Mouse (Mus musculus): ENCODE results near the gene Abhd16b. TPM values are rescaled to one million over a fixed set of nuclear protein-coding genes. Genes with fewer than 3 reads are reported as not detected.

The Abhd16b gene
- under 1 TPM in 1 of 2 experiments, not detected in 1; 0.15 TPM for polyA plus RNA-seq (2012; fragmentation: generic; extraction: Trizol)

GRCm38 (mm10) chr2:181493156-181493927 lies at the start of gene Abhd16b:
TSS of gene Abhd16b (plus strand) at chr2:181493206.

GRCm38 (mm10) chr2:181459153-181459672 lies 33.8 kb upstream of the Abhd16b start, which contains the start of gene Zbtb46:
TSS of gene Zbtb46 (minus strand) at chr2:181459426.

GRCm38 (mm10) chr2:181496831-181497547 lies 4.0 kb downstream of the Abhd16b start, which contains the start of gene Tpd52l2:
TSS of gene Tpd52l2 (plus strand) at chr2:181497142.

GRCm38 (mm10) chr2:181520118-181520935 lies 27.3 kb downstream of the Abhd16b start, which contains the start of gene Dnajc5:
TSS of gene Dnajc5 (plus strand) at chr2:181520485.

Other genes with a start within 250 kb of the Abhd16b start
- gene Gmeb2, start 205.2 kb upstream of the Abhd16b start, polyA plus RNA-seq (2012; fragmentation: generic; extraction: Trizol), result 1 to 10 TPM; 3.1 to 9.1 TPM
- under 1 TPM in 1 of 2 experiments, not detected in 1; 0.14 TPM for gene Stmn3, start 178.7 kb upstream of the Abhd16b start, polyA plus RNA-seq (2012; fragmentation: generic; extraction: Trizol)
- gene Rtel1, start 173.5 kb upstream of the Abhd16b start, polyA plus RNA-seq (2012; fragmentation: generic; extraction: Trizol), result 10 to 100 TPM; 29.8 to 40.9 TPM
- gene Zgpat, start 128.3 kb upstream of the Abhd16b start, polyA plus RNA-seq (2012; fragmentation: generic; extraction: Trizol), result 10 to 100 TPM in 1 of 2 experiments, 1 to 10 TPM in 1; 8.6 to 19.6 TPM
- gene Arfrp1, start 127.8 kb upstream of the Abhd16b start, polyA plus RNA-seq (2012; fragmentation: generic; extraction: Trizol), result 10 to 100 TPM; 34.3 to 40.3 TPM
- 10 to 100 TPM in 1 of 2 experiments, 1 to 10 TPM in 1; 2.1 to 19.5 TPM for gene Lime1, start 113.1 kb upstream of the Abhd16b start, polyA plus RNA-seq (2012; fragmentation: generic; extraction: Trizol)
- 1 to 10 TPM in 1 of 2 experiments, under 1 TPM in 1; 0.48 to 1.7 TPM for gene Zbtb46, start 33.8 kb upstream of the Abhd16b start, polyA plus RNA-seq (2012; fragmentation: generic; extraction: Trizol)
- gene Tpd52l2, start 3.9 kb downstream of the Abhd16b start, polyA plus RNA-seq (2012; fragmentation: generic; extraction: Trizol), result 10 to 100 TPM; 61.2 to 89.0 TPM
- gene Dnajc5, start 27.3 kb downstream of the Abhd16b start, polyA plus RNA-seq (2012; fragmentation: generic; extraction: Trizol), result 10 to 100 TPM; 11.6 to 26.9 TPM
- gene Uckl1, start 91.7 kb downstream of the Abhd16b start, polyA plus RNA-seq (2012; fragmentation: generic; extraction: Trizol), result 10 to 100 TPM; 13.4 to 44.3 TPM
- 10 to 100 TPM; 16.1 to 53.3 TPM for gene Prpf6, start 98.7 kb downstream of the Abhd16b start, polyA plus RNA-seq (2012; fragmentation: generic; extraction: Trizol)
- gene Zfp512b, start 99.6 kb downstream of the Abhd16b start, polyA plus RNA-seq (2012; fragmentation: generic; extraction: Trizol), result 10 to 100 TPM in 1 of 2 experiments, 1 to 10 TPM in 1; 1.6 to 22.7 TPM
- 1 to 10 TPM in 1 of 2 experiments, under 1 TPM in 1; 0.49 to 1.1 TPM for gene Samd10, start 106.0 kb downstream of the Abhd16b start, polyA plus RNA-seq (2012; fragmentation: generic; extraction: Trizol)
- gene Gm29797, start 163.8 kb downstream of the Abhd16b start, polyA plus RNA-seq (2012; fragmentation: generic; extraction: Trizol), result under 1 TPM in 1 of 2 experiments, not detected in 1; 0.13 TPM
- under 1 TPM in 1 of 2 experiments, not detected in 1; 0.05 TPM for gene Sox18, start 178.4 kb downstream of the Abhd16b start, polyA plus RNA-seq (2012; fragmentation: generic; extraction: Trizol)
- 10 to 100 TPM in 1 of 2 experiments, 1 to 10 TPM in 1; 1.5 to 12.1 TPM for gene Tcea2, start 187.1 kb downstream of the Abhd16b start, polyA plus RNA-seq (2012; fragmentation: generic; extraction: Trizol)
- 10 to 100 TPM; 39.2 to 39.9 TPM for gene Rgs19, start 200.8 kb downstream of the Abhd16b start, polyA plus RNA-seq (2012; fragmentation: generic; extraction: Trizol)
- not detected for gene Lkaaear1, start 205.2 kb downstream of the Abhd16b start, polyA plus RNA-seq (2012; fragmentation: generic; extraction: Trizol)
- under 1 TPM in 1 of 2 experiments, not detected in 1; 0.01 TPM for gene Oprl1, start 221.8 kb downstream of the Abhd16b start, polyA plus RNA-seq (2012; fragmentation: generic; extraction: Trizol)

Measured in C3H10T1/2 (cell line).